Mouse (Mus musculus): Measurements from ENCODE around the gene Itga5. TPM values are rescaled to one million over a fixed set of nuclear protein-coding genes. Genes with fewer than 3 reads are reported as not detected.
A peak's percentile ranks its signal among the peaks of the same experiment; 100 is the strongest.

Gene Itga5
- polyA plus RNA-seq, 1 experiment from 2014 or later, result 63.4 TPM

DNA sequence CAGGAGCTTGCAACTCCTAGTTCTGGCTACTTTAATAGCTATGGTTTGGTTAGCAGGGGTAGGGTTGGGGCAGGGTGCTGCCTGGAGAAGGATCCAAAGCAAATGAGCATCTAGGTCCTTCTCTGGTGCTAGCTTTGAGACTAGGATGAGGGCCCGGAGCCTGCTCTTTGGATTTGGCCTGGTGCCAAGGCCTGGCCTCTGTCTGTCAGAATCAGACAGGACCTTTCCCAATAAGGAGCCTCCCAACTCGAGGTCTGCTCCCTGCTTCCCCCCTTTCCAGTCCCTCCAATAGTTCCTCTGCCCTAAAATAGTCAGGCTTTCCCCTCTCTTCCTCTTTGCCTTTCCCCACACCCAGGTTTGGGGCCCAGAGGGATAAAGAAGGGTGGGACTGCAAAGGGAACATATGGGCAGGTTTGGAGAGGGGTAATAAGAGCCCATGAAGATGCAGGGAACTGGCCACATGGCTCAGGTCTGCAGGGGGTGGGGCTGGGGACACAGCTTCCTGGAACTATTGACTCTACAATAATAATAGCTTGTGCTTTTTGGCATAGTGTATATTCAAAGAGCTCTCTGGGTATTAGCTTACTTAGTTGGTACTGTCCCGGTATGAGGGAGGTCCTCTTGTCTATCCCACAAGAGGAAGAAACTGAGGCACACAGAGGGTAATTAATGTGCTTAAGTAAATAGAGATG is 12.2 kb upstream of the Itga5 start:
- Histone ChIP-seq H3K36me3 (ENCODE audit: control insufficient read depth, insufficient read depth, low read length) (no peaks in the 10 kb centered on the region), H3K27me3 (replicated peaks; ENCODE audit: control insufficient read depth, insufficient read depth, low read length) (no peaks in the 10 kb centered on the region), H3K9ac (ENCODE audit: low read depth, low read length) (no peak overlapping the region), H3K4me2 (ENCODE audit: low read depth, low read length) (no peak overlapping the region), H3K4me3 (ENCODE audit: low read depth, low read length) (no peak overlapping the region), H3K4me1 (ENCODE audit: control insufficient read depth, insufficient read depth, low read length) (peaks cover 14% of the 10 kb centered on the region; the same call in 1 of the 2 replicates), H3K9me3 (ENCODE audit: control insufficient read depth, low read length) (no peaks in the 10 kb centered on the region), H3K27ac (replicated peaks; ENCODE audit: low read depth, low read length) (no peak overlapping the region)
- ATAC-seq (ENCODE audit: low read depth), result no peak
- 52% methylated on average over 2 of the region's 3 CpGs for WGBS
- DNase-seq (ENCODE audit: low spot score), result no peak

DNA sequence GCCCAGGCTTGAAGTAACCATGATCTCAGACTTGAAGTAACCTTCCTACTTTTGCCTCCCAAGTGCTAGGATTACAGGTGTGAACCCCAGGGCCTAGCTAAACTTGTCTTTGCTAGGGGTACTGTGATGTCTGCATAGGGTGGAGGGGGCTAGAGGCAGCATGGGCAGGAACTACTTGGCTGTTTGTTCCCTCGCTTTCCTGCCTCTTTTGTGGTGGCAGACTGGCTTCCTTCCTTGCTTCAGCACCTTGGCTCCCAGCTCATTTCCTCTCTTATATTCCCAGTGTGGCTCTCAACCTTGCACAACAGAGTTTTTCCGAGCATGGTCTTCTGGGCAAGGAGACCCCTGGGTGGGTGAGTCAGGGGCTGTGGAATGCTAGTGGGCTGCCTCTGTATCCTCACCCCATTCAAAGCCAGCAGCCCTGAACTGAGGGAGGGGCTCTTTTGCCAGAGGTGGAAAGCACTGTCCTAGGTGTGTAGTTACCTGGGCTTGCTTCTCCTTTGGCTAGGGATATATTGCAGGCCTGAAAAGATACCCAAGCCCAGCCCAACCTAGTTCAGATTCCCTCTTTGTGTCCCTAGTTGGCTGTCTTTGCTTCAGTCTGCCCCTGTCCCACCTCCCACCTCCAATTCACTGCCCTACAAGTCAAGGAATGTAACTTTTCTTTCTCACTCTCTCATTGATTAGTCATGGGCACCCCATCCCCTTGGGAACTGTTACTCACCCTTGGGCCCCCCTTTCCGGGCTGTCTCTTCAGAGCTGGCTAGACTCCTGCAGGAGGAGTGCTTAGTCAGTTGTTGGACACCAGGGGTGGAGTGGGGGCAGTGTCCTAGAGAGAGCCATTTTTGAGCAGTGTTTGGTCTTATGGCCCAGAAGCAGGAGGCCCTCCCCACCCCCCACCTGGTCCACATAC is 11.4 kb upstream of the Itga5 start:
- Histone ChIP-seq H3K9me3 (ENCODE audit: control insufficient read depth, low read length) (no peaks in the 10 kb centered on the region), H3K4me2 (ENCODE audit: low read depth, low read length) (no peak overlapping the region), H3K36me3 (ENCODE audit: control insufficient read depth, insufficient read depth, low read length) (no peaks in the 10 kb centered on the region), H3K27me3 (replicated peaks; ENCODE audit: control insufficient read depth, insufficient read depth, low read length) (no peaks in the 10 kb centered on the region), H3K4me1 (ENCODE audit: control insufficient read depth, insufficient read depth, low read length) (peaks cover 14% of the 10 kb centered on the region; the same call in 1 of the 2 replicates), H3K27ac (replicated peaks; ENCODE audit: low read depth, low read length) (peak overlapping the region; percentile 44), H3K9ac (ENCODE audit: low read depth, low read length) (no peak overlapping the region), H3K4me3 (ENCODE audit: low read depth, low read length) (no peak overlapping the region)
- 57% methylated on average over 3 of the region's 3 CpGs for WGBS
- ATAC-seq (ENCODE audit: low read depth) (no peak), DNase-seq (ENCODE audit: low spot score) (no peak)

DNA sequence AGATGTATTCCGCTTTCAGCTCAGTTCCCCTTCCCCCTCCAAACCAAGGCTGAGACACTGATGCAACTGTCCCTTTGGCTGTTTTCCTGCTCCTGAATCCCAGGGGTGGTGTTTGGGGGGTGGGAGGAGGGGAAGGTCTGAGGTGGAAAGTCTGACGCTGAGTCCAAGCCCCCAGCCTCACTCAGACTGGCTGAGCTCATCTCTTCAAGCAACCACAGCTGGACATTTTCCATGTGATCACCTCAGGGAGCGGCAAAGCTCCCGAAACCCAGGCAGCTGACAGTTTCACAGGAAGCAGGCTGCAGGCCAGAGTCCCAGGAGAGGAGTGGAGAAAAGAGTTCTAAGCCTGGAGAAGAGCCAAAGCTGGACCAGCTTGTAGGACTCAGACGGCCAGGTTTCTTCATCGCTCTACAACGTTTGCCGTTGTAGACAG is 10.3 kb upstream of the Itga5 start:
- Histone ChIP-seq H3K4me2 (ENCODE audit: low read depth, low read length) (peak overlapping the region; percentile 5; the same call in 1 of the 2 replicates), H3K36me3 (ENCODE audit: control insufficient read depth, insufficient read depth, low read length) (no peaks in the 10 kb centered on the region), H3K27ac (replicated peaks; ENCODE audit: low read depth, low read length) (peak overlapping the region; percentile 44), H3K4me1 (ENCODE audit: control insufficient read depth, insufficient read depth, low read length) (peaks cover 14% of the 10 kb centered on the region; the same call in 1 of the 2 replicates), H3K9me3 (ENCODE audit: control insufficient read depth, low read length) (no peaks in the 10 kb centered on the region), H3K9ac (ENCODE audit: low read depth, low read length) (no peak overlapping the region), H3K27me3 (replicated peaks; ENCODE audit: control insufficient read depth, insufficient read depth, low read length) (no peaks in the 10 kb centered on the region), H3K4me3 (ENCODE audit: low read depth, low read length) (no peak overlapping the region)
- 42% methylated on average over 8 of the region's 8 CpGs for WGBS
- DNase-seq (ENCODE audit: low spot score) (peak; percentile 83), ATAC-seq (ENCODE audit: low read depth) (peak; percentile 79; the same call in 1 of the 2 replicates)

DNA sequence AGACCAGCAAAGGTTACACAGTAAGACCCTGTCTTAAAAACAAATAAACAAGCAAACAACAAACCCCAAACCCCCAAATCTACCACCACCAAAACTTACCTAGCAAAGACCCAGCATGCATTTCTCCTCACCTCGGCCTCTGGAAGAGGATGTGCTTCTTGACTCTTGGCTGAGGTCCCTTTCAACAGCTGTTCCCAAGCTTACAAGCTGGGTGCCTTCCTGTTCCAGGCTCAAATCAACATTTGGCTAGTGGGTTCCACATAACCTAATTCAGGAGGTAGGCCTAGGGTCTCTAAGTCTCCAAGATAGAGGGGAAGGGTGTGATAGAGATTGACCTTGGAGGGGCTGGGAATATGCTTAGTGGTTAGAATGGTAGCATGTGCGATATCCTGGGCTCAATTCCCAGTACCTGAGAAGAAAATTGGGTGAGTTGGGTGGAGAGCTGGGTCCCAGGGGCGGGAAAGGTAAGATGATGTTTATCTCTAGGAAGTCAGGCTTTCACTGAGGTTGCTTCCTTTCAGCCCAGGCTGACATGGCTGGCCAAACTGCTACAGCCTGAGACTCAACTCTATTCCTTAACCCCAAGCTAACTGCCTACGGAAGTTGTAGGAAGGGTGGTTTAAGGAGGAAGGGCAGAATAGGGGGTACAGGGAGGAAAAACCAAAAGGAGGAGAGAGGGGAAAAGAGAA is 8.7 kb upstream of the Itga5 start:
- Histone ChIP-seq H3K36me3 (ENCODE audit: control insufficient read depth, insufficient read depth, low read length) (no peaks in the 10 kb centered on the region), H3K4me1 (ENCODE audit: control insufficient read depth, insufficient read depth, low read length) (peaks cover 14% of the 10 kb centered on the region), H3K9ac (ENCODE audit: low read depth, low read length) (no peak overlapping the region), H3K9me3 (ENCODE audit: control insufficient read depth, low read length) (no peaks in the 10 kb centered on the region), H3K4me3 (ENCODE audit: low read depth, low read length) (no peak overlapping the region), H3K27ac (replicated peaks; ENCODE audit: low read depth, low read length) (no peak overlapping the region), H3K4me2 (ENCODE audit: low read depth, low read length) (no peak overlapping the region), H3K27me3 (replicated peaks; ENCODE audit: control insufficient read depth, insufficient read depth, low read length) (no peaks in the 10 kb centered on the region)
- DNase-seq (ENCODE audit: low spot score), result no peak
- WGBS, result 85% methylated on average over 4 of the region's 4 CpGs
- ATAC-seq (ENCODE audit: low read depth), result no peak

DNA sequence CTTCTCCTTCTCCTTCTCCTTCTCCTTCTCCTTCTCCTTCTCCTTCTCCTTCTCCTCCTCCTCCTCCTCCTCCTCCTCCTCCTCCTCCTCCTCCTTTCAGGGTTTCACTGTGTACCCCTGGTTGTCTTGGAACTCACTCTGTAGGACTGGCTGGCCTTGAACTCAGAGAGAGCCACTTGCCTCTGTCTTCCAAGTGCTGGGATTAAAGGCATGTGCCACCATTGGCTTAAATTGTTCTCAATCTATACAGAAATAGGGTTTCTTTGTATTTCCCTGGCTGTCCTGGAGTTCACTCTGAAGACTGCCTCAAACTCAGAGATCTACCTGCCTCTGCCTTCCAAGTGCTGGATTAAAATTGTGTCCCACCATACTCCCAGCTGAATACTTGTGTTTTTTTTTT is 5.9 kb upstream of the Itga5 start:
- H3K4me2 ChIP-seq (ENCODE audit: low read depth, low read length), result no peak overlapping the region
- no peaks in the 10 kb centered on the region; the same call in 1 of the 2 replicates for H3K4me1 ChIP-seq (ENCODE audit: control insufficient read depth, insufficient read depth, low read length)
- no peak overlapping the region for H3K4me3 ChIP-seq (ENCODE audit: low read depth, low read length)
- no peaks in the 10 kb centered on the region for H3K36me3 ChIP-seq (ENCODE audit: control insufficient read depth, insufficient read depth, low read length)
- DNase-seq (ENCODE audit: low spot score) (no peak), ATAC-seq (ENCODE audit: low read depth) (no peak)
- H3K9me3 ChIP-seq (ENCODE audit: control insufficient read depth, low read length), result no peaks in the 10 kb centered on the region
- no peak overlapping the region for H3K9ac ChIP-seq (ENCODE audit: low read depth, low read length)
- H3K27ac ChIP-seq (replicated peaks; ENCODE audit: low read depth, low read length), result no peak overlapping the region
- H3K27me3 ChIP-seq (replicated peaks; ENCODE audit: control insufficient read depth, insufficient read depth, low read length), result no peaks in the 10 kb centered on the region

DNA sequence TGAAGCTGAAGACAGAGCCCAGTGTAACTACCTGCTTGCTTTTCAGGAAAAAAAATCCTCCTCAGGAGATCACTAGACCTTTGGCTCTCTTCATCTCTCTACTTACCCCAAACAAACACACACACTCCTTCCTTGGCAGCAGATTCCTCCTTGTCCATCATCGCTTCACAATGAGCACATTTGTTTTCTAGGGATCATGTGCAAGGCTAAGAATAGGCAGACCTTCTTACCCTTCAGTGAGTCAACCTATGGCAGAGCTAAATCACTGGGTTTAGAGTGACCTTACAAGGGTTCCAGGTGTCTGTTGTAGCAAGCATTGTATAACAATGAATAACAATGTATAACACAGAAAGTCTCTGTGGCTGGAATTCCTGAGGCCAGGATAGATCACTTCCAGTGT is 5.2 kb upstream of the Itga5 start:
- H3K27me3 ChIP-seq (replicated peaks; ENCODE audit: control insufficient read depth, insufficient read depth, low read length), result no peaks in the 10 kb centered on the region
- no peak overlapping the region for H3K4me2 ChIP-seq (ENCODE audit: low read depth, low read length)
- peaks cover 5% of the 10 kb centered on the region for H3K4me1 ChIP-seq (ENCODE audit: control insufficient read depth, insufficient read depth, low read length)
- H3K36me3 ChIP-seq (ENCODE audit: control insufficient read depth, insufficient read depth, low read length), result no peaks in the 10 kb centered on the region
- DNase-seq (ENCODE audit: low spot score), result no peak
- ATAC-seq (ENCODE audit: low read depth), result no peak
- no peak overlapping the region for H3K4me3 ChIP-seq (ENCODE audit: low read depth, low read length)
- WGBS, result 74% methylated on average over 1 of the region's 1 CpGs
- H3K9me3 ChIP-seq (ENCODE audit: control insufficient read depth, low read length), result no peaks in the 10 kb centered on the region
- no peak overlapping the region for H3K9ac ChIP-seq (ENCODE audit: low read depth, low read length)
- H3K27ac ChIP-seq (replicated peaks; ENCODE audit: low read depth, low read length), result peak overlapping the region; percentile 67; the same call in 1 of the 2 replicates

DNA sequence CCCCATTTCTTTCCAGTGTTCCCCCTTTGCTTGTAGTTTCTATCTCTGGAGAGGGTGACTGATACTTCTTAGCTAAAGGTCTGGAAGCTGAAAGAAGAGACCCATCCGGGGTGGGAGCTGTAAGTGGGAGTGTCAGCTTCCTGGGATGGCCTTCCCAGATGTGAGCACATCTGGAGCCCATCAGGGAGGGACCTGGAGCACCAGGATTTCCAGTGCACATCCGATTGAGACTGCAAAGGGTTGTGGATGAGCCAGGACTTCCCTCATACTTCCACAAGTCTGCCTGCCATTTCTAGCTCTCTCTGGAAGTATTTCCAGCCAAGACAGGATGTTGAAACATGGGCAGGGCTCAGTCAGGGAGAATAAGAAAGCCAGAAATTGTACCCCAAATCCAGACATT is 4.6 kb upstream of the Itga5 start:
- Histone ChIP-seq H3K27me3 (replicated peaks; ENCODE audit: control insufficient read depth, insufficient read depth, low read length) (no peaks in the 10 kb centered on the region), H3K4me2 (ENCODE audit: low read depth, low read length) (no peak overlapping the region), H3K4me3 (ENCODE audit: low read depth, low read length) (no peak overlapping the region), H3K9me3 (ENCODE audit: control insufficient read depth, low read length) (no peaks in the 10 kb centered on the region), H3K4me1 (ENCODE audit: control insufficient read depth, insufficient read depth, low read length) (peaks cover 5% of the 10 kb centered on the region), H3K9ac (ENCODE audit: low read depth, low read length) (no peak overlapping the region), H3K27ac (replicated peaks; ENCODE audit: low read depth, low read length) (peak overlapping the region; percentile 67; the same call in 1 of the 2 replicates), H3K36me3 (ENCODE audit: control insufficient read depth, insufficient read depth, low read length) (no peaks in the 10 kb centered on the region)
- ATAC-seq (ENCODE audit: low read depth), result no peak; the same call in 1 of the 2 replicates
- peak; percentile 60 for DNase-seq (ENCODE audit: low spot score)
- 17% methylated on average over 2 of the region's 2 CpGs for WGBS

DNA sequence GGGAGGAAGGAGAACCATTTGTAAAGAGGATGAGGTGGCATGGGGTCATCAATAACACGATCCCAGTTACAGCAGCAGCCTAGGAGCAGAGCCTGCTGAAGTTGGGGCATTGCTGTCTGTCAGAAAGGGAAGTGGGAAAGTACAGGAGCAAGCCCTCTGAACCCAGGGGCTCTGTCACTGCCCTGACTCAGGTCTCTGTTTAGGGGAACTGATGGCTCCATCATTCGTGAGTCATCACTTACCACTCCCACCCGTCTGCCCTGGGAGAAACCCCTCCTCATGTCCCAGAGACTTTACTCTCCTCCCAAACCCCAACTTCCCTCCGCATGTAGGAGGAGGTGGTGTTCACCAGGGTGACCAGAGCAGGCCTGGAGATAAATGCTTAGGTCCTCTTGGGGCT is 3.9 kb upstream of the Itga5 start:
- H3K9me3 ChIP-seq (ENCODE audit: control insufficient read depth, low read length), result no peaks in the 10 kb centered on the region
- DNase-seq (ENCODE audit: low spot score) (no peak), ATAC-seq (ENCODE audit: low read depth) (no peak)
- peaks cover 5% of the 10 kb centered on the region for H3K4me1 ChIP-seq (ENCODE audit: control insufficient read depth, insufficient read depth, low read length)
- H3K4me2 ChIP-seq (ENCODE audit: low read depth, low read length), result no peak overlapping the region
- no peaks in the 10 kb centered on the region for H3K27me3 ChIP-seq (replicated peaks; ENCODE audit: control insufficient read depth, insufficient read depth, low read length)
- no peak overlapping the region for H3K9ac ChIP-seq (ENCODE audit: low read depth, low read length)
- no peak overlapping the region for H3K4me3 ChIP-seq (ENCODE audit: low read depth, low read length)
- 47% methylated on average over 4 of the region's 4 CpGs for WGBS
- no peak overlapping the region for H3K27ac ChIP-seq (replicated peaks; ENCODE audit: low read depth, low read length)
- H3K36me3 ChIP-seq (ENCODE audit: control insufficient read depth, insufficient read depth, low read length), result no peaks in the 10 kb centered on the region

Data from embryonic facial prominence, embryonic 14.5 days (tissue).